Mouse (Mus musculus): Measurements from ENCODE around the gene Grwd1.
A peak's percentile ranks its signal among the peaks of the same experiment; 100 is the strongest.
"Not testable (repeated sequence)": the region's sequence is repeated elsewhere in the genome, so short reads cannot be mapped to it uniquely, and the experiment has no call there.

Grwd1 gene

DNA sequence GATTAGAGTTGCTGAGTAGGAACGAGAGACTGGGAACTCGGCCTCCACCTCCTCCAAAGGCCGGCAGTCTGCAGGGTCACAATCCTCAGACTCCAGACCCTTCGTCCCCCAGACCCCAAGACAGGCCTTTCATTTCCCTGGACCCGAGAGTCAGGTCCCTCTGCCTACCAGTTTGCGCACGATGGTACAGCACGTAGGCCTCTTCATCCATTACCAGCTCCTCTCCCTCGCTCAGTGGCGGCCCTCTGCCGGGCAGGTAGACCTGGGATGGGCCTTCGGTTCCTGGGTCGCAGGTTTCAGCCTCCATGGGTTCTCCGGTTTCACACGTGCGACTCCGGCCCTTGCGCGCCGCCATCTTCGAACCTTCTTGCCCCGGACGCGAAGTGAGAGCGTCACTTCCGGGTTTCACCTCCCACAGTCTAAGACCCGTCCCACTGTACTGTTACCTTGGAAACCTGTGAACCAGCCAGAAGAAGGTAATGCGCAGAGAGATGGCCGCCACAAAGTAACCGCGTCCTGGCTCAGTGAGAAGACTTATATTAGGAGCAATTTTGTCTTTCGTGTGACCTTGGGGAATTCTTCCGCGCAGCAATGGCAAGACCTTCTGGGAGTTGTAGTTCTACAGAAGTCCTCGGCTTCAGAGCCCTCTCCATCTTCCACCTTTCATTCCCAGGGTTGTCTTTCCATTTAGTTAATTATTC lies at the start of gene Grwd1:
TSS of gene Grwd1 (minus strand) at position 518 of the 701 bp plus-strand sequence.
- DNase-seq (ENCODE audit: low spot score), result peak; percentile 87

DNA sequence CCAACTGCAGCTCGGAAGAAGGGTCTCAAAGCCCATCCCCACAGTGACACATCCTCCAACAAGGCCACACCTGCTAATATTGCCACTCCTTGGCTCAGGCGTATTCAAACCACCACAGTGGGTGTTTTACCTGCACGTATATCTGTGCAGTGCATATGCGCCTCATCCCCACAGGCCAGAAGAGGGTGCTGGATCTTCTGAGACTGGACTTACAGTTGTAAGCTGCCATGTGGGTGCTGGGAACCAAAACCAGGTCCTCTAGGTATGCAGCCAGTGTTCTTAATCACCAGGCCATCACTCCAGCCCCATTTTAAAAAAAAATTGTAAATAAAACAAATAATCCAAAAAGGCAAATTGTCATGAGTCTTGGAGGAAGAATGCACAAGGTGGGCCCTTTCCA lies 49.8 kb upstream of the Grwd1 start:
- no peak for DNase-seq (ENCODE audit: low spot score)

DNA sequence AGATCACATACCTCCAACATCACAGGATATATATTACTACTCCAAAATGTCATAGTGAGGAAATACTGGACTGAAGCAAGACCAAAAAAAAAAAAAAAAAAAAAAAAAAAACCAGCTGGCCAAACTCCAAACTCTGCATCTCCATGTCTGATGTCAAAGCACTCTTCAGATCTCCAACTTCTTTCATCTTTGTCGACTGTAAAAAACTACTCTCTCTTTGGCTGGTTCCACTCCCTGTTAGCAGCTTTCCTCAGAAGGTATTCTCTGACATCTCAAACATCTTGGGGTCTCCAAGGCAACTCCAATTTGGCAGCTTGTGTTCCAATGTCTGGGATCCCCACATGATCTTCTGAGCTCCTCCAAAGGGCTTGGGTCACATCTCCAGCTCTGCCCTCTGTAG lies 47.5 kb upstream of the Grwd1 start, which contains the start of gene Grin2d:
TSS of gene Grin2d (minus strand) at position 101 of the 400 bp plus-strand sequence.
- DNase-seq (ENCODE audit: low spot score), result not testable (repeated sequence)

DNA sequence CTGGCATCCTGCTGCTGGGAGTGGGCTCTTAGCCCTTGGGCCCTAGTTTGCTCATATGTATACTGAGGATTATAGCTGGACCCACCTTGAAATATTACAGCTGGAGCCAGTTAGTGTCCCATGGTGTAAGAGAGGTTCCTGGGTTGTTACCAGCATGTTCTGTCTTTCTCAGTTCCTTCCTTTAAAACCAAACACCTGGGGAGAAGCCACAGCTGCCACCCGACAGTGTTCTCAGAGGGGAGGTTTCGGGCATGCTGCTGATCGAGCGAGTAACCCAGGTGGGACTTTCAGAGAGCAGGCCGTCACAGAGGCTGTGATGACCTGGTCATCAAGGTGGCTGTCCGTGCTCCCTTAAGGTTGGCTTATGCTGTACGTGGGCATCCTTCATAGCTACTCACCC lies 46.2 kb upstream of the Grwd1 start:
- no peak for DNase-seq (ENCODE audit: low spot score)

DNA sequence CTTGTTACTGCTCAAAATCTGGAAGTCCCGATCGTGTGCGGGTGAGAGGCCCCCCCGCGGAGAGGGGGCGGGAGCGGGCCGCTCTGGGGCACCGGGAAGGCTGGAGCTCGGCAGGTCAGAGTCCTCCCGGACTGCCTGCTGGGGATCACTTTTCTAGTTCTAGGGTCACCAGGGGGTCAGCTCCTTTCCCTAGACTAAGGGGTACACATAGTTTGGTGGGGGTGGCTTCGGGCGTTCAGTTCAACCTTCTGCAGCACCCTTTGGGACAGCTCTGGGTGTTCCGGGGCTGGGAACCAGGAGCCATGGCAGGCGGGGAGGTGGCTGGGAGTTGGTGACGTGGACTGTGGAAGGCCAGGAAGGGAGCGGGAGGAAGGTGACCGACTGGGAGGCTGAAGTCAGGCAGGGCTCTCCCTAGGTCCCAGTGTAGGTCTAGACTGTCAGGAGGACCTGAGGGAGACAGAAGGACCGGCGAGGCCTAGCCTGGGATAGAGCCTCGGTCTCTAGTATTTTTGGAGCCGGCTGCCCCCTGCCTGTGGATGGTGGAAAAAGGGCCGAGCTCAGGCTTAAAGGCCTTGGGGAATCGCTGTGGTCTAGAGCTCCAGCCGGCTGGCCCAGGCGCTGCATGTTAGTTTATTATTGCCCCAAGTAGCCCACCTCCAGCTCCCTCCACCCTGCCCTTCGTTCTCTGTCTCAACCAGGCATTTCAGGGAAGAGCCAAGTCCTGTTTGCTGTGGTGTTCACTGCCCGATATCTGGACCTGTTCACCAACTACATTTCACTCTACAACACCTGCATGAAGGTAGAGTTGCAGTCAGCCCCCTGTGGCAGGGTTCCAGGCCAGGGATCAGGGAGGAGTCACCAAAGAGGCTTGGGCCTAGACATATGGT lies 42.6 kb upstream of the Grwd1 start:
- peak; percentile 69 for DNase-seq (ENCODE audit: low spot score)

DNA sequence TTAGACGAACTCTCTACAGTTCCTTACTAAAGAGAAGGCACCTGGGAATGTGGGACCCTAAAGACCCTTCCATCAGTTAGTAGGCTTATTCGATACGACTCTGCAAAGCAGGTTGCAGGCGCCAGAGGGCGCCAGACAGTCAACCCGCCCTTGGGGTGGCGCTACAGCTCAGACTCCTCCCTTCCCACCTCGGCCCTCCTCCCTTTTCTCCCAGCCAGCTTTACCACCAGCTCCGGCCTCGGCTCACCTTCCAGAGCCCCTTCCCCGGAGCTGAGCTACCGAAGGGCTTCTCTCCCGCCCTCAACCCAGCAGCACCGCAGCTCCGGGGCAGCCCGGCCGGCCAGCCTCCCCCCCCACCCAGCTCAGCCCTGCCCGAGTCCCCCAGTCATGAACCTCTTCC lies 41.9 kb upstream of the Grwd1 start, which contains the start of gene Kdelr1:
TSS of gene Kdelr1 (plus strand) at position 149 of the 400 bp plus-strand sequence.
- DNase-seq (ENCODE audit: low spot score), result peak; percentile 97

DNA sequence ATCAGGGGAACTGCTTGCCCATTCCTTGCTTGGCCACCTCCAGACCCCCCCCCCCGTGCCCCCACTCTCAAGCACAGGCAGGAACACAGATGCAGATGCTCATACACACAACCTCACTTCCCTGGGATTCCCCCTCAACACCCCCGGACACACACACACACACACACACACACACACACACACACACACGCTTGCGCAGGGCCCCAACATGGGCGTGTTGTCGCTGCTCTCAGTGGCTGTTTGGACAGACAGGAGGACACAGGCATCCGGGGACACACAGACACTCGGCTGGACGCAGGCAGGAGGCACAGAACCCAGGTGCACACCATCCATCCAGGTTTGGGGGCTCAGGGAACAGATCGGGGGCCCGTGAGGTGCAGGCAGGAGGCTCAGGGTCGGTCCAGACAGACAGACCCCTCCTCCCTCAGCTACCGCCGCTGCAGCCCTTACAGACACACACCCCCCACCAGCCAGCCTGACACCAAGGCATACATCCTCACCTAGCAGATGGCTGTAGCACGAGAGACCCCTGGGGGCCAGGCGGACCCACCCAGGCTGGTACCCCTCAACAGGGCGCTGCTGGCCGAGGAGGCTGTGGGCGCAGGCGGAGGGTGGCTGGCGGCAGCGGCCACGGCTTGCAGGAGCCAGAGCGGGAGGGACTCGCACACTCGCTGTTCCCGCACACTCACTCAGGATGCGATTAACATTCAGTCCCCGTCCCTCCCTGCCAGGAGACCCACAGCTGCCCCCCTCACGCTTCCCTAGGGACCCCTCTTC lies 39.7 kb upstream of the Grwd1 start:
- peak; percentile 30 for DNase-seq (ENCODE audit: low spot score)

DNA sequence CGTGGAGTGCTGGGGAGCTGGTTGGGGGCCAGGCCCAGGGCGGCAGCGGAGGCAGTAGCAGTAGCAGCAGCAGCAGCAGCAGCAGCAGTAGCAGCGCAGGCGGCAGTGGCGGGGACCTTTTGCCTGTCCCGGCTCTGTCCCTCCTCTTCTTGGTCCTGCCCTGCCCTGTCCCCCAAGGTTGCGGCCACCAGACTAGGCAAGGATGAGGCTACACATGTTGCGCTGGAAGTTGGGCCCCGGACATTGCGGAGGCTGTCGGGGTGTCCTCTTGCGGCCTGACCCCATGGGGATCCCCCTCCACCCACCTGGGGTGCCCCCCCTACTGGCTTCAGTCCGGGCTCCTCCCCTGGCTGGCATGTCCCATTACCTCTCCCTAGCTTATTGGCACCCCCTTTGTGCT lies 39.0 kb upstream of the Grwd1 start:
- DNase-seq (ENCODE audit: low spot score), result no peak

DNA sequence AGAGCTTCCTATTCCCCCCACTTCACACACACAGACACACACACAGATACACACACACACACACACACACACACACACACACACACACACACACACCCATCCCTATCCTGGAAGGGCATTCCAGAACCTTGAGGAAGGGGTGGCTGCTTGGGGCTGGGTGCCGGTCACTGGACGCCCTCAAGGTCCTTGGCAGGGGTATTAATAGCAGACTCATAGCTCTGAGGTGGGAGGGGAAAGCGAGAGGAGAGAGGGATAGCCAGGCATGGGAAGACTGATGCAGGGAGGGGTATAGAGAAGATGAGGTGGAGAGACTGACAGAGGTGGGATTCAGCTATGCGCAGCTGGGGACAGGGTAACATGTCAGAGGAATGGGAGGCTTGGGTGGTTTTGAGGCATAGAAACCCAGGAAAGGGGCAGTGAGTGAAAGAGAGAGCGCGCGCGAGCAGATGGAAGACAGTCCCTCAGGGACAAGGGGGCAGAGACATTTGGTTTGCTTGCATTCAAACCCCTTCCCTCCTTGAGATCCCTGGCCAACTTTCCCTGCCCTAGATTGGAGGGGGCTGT lies 38.4 kb upstream of the Grwd1 start:
- DNase-seq (ENCODE audit: low spot score), result no peak

DNA sequence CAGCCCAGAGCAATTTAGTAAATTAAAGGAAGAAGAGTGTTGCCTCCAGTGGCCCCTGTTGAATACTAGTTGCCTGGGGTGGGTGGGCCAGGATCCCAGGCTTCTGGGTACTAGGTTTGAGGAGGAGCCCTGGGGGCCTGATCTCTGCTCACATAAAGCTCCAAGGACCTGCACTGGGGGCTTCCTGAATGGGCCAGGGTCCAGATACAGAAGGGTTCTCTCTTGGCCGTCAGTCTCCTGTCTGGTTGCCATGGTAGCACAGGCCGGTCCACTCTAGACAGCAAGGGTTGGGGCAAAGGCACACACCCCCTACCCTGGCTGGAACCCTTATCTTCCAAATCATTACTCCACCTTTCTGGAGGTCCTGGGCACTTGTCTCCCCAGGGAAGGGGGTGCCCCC lies 37.1 kb upstream of the Grwd1 start:
- no peak for DNase-seq (ENCODE audit: low spot score)

DNA sequence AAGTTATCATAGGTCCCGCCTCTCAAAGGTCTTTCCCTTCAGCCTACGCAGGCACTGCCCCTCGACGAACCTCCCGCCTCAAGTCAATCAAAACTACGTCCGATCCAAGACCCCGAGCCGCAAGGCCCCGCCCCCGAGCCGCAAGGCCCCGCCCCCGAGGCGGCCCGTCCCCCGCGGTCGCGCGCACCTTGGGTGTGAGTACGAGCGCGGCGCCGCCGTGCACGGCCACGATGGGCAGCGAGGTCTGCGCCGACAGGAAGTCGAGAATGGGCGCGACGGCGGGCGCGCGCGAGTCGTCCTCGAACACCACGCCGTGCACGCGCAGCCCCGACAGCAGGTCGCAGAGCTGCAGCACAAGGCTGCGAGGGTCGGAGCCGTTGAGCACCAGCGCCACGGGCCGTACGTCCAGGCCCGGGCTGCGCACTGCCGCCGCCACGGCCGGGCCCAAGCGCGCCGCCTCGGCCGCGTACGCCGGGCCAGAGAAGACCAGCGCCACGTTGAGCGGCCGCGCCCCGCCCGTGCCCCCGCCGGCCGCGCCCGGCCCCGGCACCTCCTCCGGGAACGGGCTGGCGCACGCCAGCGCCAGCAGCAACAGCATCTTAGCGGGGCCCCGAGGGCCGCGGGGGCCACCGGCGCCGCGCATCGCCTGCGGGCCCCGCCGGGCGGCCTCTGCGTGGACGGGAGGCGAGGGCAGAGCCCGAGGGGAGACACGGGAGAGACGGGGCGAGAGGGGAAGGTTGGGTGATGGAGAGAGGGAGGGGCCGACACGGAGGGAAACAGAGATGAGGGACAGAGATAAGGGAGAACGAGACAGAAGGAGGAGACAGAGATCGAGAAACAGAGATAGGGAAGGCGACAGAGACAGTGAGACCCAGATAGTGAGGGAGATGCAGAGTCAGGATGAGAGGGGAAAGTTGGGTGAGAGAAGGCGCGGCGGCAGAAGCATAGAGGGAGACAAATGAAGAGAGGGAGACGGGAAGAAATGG lies 35.5 kb upstream of the Grwd1 start:
- peak; percentile 92 for DNase-seq (ENCODE audit: low spot score)

DNA sequence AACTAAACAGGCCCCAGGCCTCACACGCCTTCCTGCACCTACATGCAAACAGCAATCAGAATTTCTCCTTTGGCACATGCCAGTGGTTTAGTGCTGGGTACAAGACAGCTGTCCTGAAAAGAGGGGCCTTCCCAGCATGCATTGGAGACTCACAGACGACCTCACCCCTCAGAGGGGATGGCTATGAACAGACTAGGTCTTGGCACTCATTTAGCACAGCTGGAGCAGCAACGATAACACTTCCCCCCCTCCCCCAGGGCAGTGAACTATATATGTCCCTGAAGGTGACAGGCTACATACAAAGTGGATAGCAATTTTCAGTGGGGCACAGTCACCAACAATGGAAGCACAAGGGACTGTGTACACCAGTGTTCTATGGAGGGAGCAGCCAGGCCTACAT lies 33.7 kb upstream of the Grwd1 start:
- DNase-seq (ENCODE audit: low spot score), result no peak

DNA sequence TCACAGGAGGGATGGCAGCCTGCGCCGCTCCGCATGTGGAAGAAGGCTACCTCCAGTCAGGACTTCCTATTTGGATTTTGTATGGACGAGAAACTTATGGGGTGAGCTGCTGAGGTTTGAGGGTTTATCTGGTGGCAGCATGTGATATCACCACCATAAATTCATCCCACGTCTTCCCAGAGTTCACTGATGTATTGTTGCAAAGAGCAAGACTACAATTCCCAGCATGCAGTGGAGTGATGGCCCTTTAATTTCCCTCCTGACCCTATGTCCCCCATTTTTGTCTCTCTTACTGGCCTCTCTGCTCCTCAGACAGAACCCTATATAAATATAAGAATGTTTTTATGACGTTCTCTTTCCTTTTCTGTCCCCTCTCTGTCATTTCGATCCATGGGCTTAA lies 32.1 kb upstream of the Grwd1 start:
- DNase-seq (ENCODE audit: low spot score), result no peak

DNA sequence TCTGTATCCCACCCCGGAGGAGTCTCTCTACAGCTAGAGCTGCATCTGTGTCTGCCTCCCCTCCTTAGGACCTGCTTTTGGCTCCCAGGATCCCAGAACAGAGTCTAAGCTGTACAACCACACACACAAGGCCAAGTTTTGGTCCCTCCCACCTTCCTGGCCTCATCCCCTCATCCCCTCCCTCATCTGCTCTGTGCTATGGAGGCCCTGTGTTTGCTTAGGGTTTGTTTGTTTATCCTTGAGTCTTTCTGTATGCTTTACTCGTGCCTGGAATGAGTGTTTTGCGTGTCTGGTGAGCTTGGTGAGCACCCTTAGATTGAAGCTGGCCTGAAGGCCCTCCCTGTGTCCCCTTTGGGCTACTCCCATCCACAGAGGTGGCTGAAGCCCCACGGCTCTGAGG lies 28.3 kb upstream of the Grwd1 start:
- DNase-seq (ENCODE audit: low spot score), result no peak

DNA sequence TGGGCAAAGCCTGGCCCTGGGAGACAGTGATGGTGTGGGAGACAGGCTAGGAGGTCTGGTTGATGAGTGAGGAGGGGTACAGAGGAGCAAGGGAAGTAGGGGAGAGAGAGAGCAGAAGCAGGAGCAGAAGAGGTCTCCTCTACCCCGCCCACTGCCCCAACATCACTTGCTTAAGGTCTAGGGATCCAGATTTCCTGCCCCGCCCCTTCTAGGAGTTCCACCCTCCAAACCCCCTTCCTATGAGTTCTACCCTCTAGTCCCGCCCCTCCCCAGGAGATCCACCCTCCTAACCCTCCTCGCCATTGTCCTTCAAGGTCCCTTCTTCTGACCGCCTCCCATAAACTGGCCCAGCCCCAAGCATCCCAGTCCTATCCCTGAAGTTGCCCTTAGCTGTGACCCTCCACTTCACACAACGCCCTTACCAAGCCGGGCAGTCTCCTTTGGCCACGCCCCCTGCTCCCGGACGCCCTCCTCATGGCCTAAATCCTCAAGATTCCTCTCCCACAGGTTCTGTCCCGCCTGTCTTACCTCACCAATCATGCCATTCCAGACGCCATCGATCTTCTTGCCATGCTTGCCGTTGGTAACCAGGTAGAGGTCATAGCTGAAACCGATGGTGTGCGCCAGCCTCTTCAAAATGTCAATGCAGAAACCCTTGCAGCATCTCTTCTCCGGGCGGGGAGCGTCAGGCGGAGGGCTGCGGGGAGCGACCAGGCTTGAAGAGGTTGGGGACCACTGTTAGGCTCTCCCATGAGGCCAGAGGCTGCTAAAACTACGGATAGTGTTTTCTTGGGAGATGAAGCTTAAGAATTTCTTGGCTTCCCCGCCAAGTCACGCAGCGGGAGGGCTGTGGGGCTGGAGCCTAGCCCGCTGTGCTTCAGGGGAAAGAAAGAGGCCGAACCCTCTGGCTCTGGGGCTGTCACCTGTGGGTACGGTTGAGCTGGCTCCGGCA lies 26.5 kb upstream of the Grwd1 start:
- peak; percentile 56 for DNase-seq (ENCODE audit: low spot score)

DNA sequence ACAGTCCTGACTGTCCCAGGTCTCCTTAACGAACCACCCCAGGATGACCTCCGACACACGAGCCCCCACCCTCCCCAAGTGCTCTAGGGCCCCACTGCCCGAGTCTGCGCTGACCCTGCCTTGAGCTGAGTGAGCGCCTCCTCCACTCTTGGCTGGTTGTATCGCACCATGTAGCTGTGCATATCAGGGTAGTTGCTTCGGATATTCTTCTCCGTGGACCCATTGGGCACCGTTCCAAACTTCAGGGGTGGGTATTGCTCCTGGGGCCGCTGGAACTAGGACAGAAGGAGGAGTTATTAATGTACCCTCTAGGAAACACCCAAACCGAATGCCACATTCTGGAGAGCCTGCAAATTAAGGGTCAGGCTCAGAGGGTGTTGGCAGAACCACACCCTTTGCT lies 22.3 kb upstream of the Grwd1 start:
- DNase-seq (ENCODE audit: low spot score), result no peak

DNA sequence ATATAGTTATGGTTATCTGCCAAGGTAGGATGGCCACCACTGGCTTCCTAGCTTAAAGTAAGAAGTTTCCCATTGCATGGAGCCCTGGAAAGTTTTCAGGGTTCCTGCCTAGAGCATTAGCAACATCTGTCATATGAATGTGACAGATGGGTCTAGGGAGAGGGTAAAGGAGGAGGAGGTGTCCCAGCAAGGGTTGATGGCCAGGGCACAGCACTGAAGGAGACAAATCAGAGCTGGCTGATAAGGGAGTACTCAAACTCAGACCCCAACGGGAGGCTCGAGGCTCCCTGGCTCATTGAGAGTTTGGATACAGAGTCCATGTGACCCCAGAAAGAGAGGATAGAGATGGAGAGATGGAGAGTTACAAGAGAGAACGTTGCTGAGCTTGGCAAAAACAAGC lies 19.9 kb upstream of the Grwd1 start:
- DNase-seq (ENCODE audit: low spot score), result no peak

DNA sequence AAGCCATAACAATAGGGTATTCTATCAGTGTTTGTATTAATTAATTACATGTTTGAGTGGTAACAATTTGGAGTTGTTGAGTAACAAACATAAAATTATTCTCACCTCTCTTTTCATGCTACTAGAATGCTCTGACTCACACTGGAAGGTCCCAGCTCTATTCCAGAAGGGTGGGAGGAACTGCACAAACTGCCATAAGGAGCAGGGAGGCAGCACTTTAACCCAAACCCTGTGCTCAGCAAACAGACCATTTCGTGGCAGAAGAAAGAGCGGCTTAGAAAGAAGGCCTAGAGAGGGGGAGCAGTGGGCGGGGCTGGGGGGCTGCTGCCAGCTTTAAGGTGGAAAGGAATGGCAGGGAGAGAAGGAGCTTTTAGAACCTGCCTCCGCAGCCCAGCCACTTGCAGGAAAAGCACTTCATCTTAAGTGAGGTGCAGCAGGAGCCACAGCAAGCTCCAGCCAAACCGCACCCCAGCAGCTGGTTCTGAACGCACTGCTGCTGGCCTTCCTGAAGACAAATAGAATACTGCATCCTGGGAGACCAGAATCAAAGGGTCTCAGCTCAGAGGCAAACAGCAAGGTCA lies 17.8 kb upstream of the Grwd1 start:
- no peak for DNase-seq (ENCODE audit: low spot score)
